Mouse (Mus musculus) ES-CJ7 (cell line): Measurements from ENCODE around the gene Il17a.

ENCODE experiments used
- DNase-seq: peaks from one replicate; pipeline ENCODE4 v3.0.0; 2011; ENCODE audit warnings: low read depth, low spot score

The Il17a gene

GRCm38 (mm10) chr1:20730903-20731302 lies at the start of gene Il17a:
Gene Il17a (plus strand): TSS chr1:20730905.
- no peak for DNase-seq

GRCm38 (mm10) chr1:20682849-20683248 lies 47.9 kb upstream of the Il17a start:
- no peak for DNase-seq

GRCm38 (mm10) chr1:20683386-20683785 lies 47.3 kb upstream of the Il17a start:
- no peak for DNase-seq

GRCm38 (mm10) chr1:20683853-20684252 lies 46.9 kb upstream of the Il17a start:
- no peak for DNase-seq

- no peak for DNase-seq
Measured at GRCm38 (mm10) chr1:20684403-20684802, 46.3 kb upstream of the Il17a start.

- no peak for DNase-seq
Measured at GRCm38 (mm10) chr1:20685393-20685792, 45.3 kb upstream of the Il17a start.

GRCm38 (mm10) chr1:20685907-20686306 lies 44.8 kb upstream of the Il17a start:
- no peak for DNase-seq

GRCm38 (mm10) chr1:20691336-20691735 lies 39.4 kb upstream of the Il17a start:
- no peak for DNase-seq

- DNase-seq, result no peak
Measured at GRCm38 (mm10) chr1:20693634-20694313, 36.9 kb upstream of the Il17a start.

GRCm38 (mm10) chr1:20700011-20700410 lies 30.7 kb upstream of the Il17a start:
- DNase-seq, result peak; percentile 30

GRCm38 (mm10) chr1:20736572-20736971 lies 5.9 kb downstream of the Il17a start:
- no peak for DNase-seq

GRCm38 (mm10) chr1:20738483-20738882 lies 7.8 kb downstream of the Il17a start:
- peak; percentile 42 for DNase-seq

GRCm38 (mm10) chr1:20740496-20740998 lies 9.8 kb downstream of the Il17a start:
- DNase-seq, result no peak

- DNase-seq, result no peak
Measured at GRCm38 (mm10) chr1:20754439-20754838, 23.7 kb downstream of the Il17a start.

GRCm38 (mm10) chr1:20757586-20757985 lies 26.9 kb downstream of the Il17a start:
- no peak for DNase-seq

- peak; percentile 41 for DNase-seq
Measured at GRCm38 (mm10) chr1:20759799-20760198, 29.1 kb downstream of the Il17a start.

- peak; percentile 94 for DNase-seq
Measured at GRCm38 (mm10) chr1:20760331-20760730, 29.6 kb downstream of the Il17a start.

GRCm38 (mm10) chr1:20761411-20761810 lies 30.7 kb downstream of the Il17a start:
- DNase-seq, result peak; percentile 77

GRCm38 (mm10) chr1:20766526-20766925 lies 35.8 kb downstream of the Il17a start:
- DNase-seq, result no peak

- peak; percentile 86 for DNase-seq
Measured at GRCm38 (mm10) chr1:20774026-20774730, 43.5 kb downstream of the Il17a start.

GRCm38 (mm10) chr1:20778366-20778765 lies 47.7 kb downstream of the Il17a start:
- DNase-seq, result no peak
